Mouse (Mus musculus): ENCODE results near the gene Gm20837.
"Not testable (repeated sequence)": the region's sequence is repeated elsewhere in the genome, so short reads cannot be mapped to it uniquely, and the experiment has no call there.

Gm20837 gene

GRCm38 (mm10) chrY:90400948-90401347, at the start of gene Gm20837:
TSS of gene Gm20837 (plus strand) at chrY:90401248.
- in situ Hi-C loops (cut with MboI; ENCODE audit: low pct_unique_long_range_greater_than_20kb in 1 of 2, low sequenced_read_pairs in 2 of 2, unreplicated experiment in 1 of 2) = not testable (repeated sequence)

Data from mouse embryonic stem cell (cell line).